Mouse (Mus musculus) left cerebral cortex, postnatal 10 days (tissue): ENCODE data around the gene Sdcbp2. TPM values are rescaled to one million over a fixed set of nuclear protein-coding genes. Genes with fewer than 3 reads are reported as not detected.

Experiments used
- DNase-seq, 2 experiments: peaks; one replicate each; pipeline ENCODE4 v3.0.0; 2021 to 2022; ENCODE audit warnings: low spot score in 2 of 2, mixed read lengths in 1 of 2; ENCODE audit errors: extremely low spot score in 1 of 2
- intact Hi-C: fragments of 180-260 bp; cut with DNase I; formaldehyde crosslinking; loops from one replicate; pipeline ENCODE4 v1.15.1; 2025
- total RNA-seq, 2 experiments: library from RNA; stranded (reverse); gene quantifications; 2 replicates each; pipeline ENCODE4 v1.2.3; 2021

The Sdcbp2 gene
- 1 to 10 TPM; 1.5 to 1.6 TPM for total RNA-seq

GRCm38 (mm10) chr2:151571873-151572700, at the start of gene Sdcbp2:
Gene Sdcbp2 (plus strand): TSS chr2:151572622.
- DNase-seq: no peak
- intact Hi-C loops: loop anchor here (10.0 kb wide), 2 partner anchors 133 to 163 kb away; partner anchors contain the start of gene Tmem74b

GRCm38 (mm10) chr2:151524324-151525041, 47.9 kb upstream of the Sdcbp2 start:
- no peak for DNase-seq
- intact Hi-C loops: no loop called here

DNA sequence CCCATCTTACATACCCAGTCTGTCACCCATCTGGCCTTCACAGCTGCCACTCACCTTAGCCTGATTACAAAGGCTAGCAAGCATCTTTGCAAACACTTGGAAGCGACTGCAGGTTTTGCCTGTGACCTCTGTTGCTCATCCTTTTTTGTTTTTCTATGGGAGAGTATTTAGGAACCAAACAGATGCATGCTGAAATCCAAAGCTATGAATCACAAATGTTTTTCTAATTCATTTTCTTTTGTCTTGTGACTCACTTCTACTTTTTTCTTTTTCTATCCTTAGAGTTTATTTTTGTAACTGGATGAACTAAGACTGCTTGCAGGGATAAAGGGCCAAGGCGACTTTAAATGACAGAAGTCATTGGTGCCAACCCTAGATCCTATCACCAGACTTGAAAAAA, 46.9 kb upstream of the Sdcbp2 start:
- intact Hi-C loops: no loop called here
- DNase-seq: no peak

DNA sequence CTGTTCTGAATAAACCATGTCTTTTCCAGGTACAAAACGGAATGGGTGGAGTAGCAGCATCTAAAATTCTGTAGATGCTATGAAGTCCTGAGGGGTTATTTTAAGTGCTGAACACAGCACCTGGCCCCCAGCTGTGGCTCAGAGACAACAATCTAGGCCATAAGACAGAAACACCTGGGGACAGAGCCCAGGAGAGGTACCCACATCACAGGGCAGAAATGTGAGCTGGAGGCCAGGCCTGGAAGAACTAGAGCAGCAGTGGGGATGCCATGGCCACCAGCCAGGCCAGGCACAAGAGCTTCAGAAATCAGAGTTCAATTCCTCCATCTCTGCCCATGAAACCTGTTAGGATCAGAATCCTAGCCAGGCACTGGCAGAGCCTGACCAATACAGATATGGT, 44.4 kb upstream of the Sdcbp2 start:
- no peak for DNase-seq
- intact Hi-C loops: no loop called here

DNA sequence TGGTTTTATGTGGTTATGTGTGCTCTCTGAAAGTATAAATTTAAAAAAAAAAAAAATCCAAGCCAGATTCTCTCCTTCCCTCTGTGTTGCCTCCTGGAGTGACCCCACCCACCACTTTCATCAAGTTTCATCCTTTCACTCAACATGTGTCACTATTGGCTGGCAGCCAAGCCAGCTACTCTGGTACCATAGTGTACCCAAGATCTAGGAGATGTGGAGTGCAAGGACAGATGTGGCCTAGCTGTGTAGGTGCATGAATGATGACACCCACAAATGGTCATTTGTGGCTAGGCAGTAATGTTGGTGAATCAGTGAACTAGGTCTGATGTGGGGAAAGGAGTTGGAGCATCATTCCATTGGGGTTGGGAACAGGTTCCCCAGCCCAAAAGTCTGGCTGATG, 43.3 kb upstream of the Sdcbp2 start:
- no peak for DNase-seq
- intact Hi-C loops: no loop called here

- intact Hi-C loops: no loop called here
- DNase-seq: no peak
These were observed 41.8 kb upstream of the Sdcbp2 start for GRCm38 (mm10) chr2:151530378-151531230.

DNA sequence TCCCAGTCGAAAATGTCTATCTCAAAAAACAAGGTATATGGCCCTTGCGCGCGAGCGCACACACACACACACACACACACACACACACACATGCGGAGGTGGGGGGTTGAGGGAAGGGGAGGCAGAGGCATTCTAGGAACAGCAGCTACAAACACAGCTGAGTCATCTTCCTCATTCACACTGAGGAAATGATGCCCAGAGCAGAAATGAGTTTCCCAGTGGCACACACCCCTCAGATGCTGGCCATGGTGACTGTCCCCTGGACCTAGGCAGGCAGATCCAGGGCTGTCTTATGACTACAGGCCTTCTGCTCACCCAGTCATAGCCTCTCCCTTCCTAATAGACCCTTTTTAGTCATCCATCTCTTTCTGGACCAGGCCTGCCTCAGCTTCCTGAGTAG, 38.8 kb upstream of the Sdcbp2 start:
- intact Hi-C loops: no loop called here
- DNase-seq: no peak

DNA sequence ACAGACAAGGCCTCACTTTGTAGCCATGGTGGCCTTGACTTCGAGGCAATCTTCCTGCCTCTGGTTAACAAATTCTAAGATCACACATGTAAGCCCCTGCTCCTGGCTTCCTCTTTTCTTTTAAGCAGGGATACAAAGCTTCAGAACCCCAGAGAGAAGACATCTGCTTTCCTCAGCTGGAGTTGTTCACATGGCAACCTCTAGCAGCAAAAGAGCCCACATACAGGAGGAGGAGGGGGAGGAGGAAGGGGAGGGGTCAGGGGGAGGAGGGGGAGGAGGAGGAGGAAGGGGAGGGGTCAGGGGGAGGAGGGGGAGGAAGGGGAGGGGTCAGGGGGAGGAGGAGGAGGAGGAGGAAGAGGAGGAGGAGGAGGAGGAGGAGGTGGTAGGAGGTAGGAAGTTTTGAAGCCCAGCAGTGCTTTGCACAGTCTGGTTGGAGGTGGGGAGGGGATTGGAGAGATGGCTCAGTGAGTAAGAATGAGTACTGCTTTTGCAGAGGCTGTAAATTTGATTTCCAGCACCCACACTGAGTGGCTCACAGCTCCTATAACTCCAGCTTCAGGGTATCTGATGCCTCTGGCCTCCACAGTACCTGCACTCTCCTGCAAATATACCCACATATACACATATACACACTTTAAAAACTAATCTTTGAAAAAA, 36.3 kb upstream of the Sdcbp2 start:
- no peak for DNase-seq
- intact Hi-C loops: no loop called here

DNA sequence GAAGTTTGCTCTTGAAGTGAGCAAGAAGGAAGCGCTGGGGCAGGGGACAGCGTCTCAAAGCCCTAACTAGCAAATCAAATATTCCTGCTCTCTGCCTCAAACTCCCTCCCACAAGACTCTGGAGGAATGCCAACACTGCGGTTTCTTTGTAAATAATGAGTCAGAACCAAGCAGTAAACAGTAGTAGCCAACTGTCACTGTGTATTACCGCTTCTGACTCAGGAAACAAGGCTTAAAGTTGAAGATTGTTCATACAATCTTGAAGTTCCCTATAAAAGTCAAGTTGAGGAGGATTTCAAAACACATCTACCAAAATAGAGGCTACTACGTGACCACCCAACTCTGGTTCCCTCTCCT, 35.8 kb upstream of the Sdcbp2 start:
- DNase-seq: peak; percentile 46 to 79
- intact Hi-C loops: no loop called here

GRCm38 (mm10) chr2:151538646-151539045, 33.8 kb upstream of the Sdcbp2 start:
- no peak for DNase-seq
- intact Hi-C loops: no loop called here

DNA sequence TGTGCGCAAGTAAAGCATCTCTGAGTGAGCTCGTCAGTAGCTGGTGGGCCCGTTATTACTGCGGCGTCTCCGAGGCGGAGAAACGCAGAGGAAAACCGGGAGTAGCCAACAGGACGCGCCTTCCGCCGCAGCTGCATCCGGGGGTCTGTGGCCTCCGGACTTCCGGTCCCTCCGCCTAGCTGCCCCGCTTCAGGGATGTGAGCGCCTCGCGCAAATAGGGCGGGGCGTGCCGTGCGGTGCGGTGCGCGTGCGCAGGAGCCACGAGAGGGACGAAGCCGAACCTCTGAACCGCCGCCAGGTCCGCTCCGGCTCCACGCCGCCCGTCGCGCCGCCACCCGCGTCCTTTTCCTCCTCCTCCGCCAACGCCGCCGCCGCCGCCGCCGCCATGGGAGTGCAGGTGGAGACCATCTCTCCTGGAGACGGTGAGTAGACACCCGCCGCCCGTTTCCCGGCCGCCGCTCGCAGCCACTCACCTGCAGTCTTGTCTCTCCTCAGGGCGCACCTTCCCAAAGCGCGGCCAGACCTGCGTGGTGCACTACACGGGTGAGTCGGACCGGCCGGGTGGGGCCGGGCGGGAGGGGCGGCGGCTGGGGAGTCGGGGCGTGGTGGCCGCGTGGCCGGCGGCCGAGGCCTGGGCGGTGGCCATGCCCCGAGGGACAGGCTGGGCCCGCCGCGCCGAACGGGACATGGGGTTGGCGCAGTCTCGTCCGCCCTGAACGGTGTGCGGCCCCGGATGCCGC, 29.9 kb upstream of the Sdcbp2 start, which contains the start of gene Fkbp1a:
TSS of gene Fkbp1a (plus strand) at position 161 of the 740 bp plus-strand sequence.
- peak; percentile 95 to 99 for DNase-seq
- intact Hi-C loops: no loop called here

- peak in 1 of 2 experiments; percentile 79 for DNase-seq
- intact Hi-C loops: no loop called here
These were observed 29.1 kb upstream of the Sdcbp2 start for GRCm38 (mm10) chr2:151543063-151543895.

DNA sequence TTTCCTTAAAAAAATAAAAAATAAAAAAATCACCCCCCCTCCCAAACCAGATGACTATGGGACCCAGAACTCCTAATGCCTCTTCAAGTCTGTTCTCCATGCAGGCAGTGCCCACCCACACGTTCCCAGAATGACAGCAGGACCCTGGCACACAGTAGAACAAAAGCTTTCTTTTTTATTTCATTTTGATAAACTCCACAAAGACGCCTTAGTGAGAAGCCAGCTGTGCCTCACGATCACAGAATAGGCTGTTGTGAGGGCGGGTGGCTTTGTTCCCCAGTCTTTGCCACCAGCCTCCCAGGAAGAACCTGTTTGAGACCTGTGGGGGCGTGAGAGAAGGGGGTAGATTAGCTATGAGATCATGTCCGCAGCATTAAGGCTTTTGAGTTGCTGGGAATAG, 27.7 kb upstream of the Sdcbp2 start:
- intact Hi-C loops: loop anchor here (5.0 kb wide), 2 partner anchors 32 to 47 kb away; no protein-coding TSS in a partner anchor
- no peak for DNase-seq

DNA sequence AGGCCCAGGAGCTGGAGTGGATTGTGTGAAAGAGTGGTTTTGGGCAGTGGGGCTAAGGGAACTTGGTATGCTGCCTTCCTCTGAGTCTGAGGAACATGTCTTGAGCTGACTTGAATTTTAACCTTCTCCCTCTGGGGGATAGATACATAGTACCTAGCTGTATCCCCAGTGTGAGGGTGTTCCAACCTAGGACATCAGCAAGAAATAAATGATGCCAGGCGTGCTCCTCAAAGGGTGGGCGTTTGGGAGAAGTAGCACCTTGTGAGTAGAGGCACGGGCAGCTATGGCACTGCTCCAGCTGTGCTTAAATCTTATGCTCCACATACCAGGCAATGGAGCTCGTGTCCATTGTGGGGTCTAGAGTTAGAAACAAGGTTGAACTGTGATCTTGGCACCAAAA, 25.9 kb upstream of the Sdcbp2 start:
- no peak for DNase-seq

GRCm38 (mm10) chr2:151549615-151550121, 22.8 kb upstream of the Sdcbp2 start:
- intact Hi-C loops: loop anchor here (5.0 kb wide), 2 partner anchors 37 to 52 kb away; no protein-coding TSS in a partner anchor
- no peak for DNase-seq

More for the DNA sequence above, 25.9 kb upstream of the Sdcbp2 start:
- intact Hi-C loops: loop anchor here (5.0 kb wide), 2 partner anchors 34 to 49 kb away; no protein-coding TSS in a partner anchor

GRCm38 (mm10) chr2:151562930-151563921, 9.2 kb upstream of the Sdcbp2 start:
- intact Hi-C loops: no loop called here
- DNase-seq: no peak
